16 mouse cellular contexts compared by ENCODE assay signal in genomic region chr2:30355861-30356260, GRCm38 (mm10). TPM values are rescaled to one million over a fixed set of nuclear protein-coding genes. Genes with fewer than 3 reads are reported as not detected.
A peak's percentile ranks its signal among the peaks of the same experiment; 100 is the strongest.
DNase-seq lines count a peak whose midpoint lies in the region; ATAC-seq and TF ChIP-seq lines count a peak whose summit lies in the region.
"Had no signal": no experiment of that assay in that cellular context is flagged by ENCODE, and none has a peak within 500 bp of the region (broad histone marks: within the 10 kb centered on the region; RNA-seq: fewer than 3 reads in every experiment).

No protein-coding gene starts in this region.

- no peak overlapping the region for H3K4me3 ChIP-seq in heart, embryonic 10.5 days
- H3K4me3 ChIP-seq in limb, embryonic 11.5 days (ENCODE audit: low read depth, low read length) = no peak overlapping the region
- no peak overlapping the region for H3K4me3 ChIP-seq in limb, embryonic 10.5 days
- H3K4me3 ChIP-seq in cerebellum, adult 2 months (replicated peaks; ENCODE audit: insufficient read depth, low read depth, low read length) = peak overlapping the region; percentile 6
- no peak overlapping the region for H3K4me3 ChIP-seq in limb, embryonic 13.5 days
- H3K4me3 ChIP-seq: hindbrain, embryonic 10.5 days had no signal

- peak overlapping the region; percentile 22; the same call in 1 of the 2 replicates for H3K9ac ChIP-seq in limb, embryonic 11.5 days (ENCODE audit: low read length)
- peak overlapping the region; percentile 32 for H3K9ac ChIP-seq in limb, embryonic 13.5 days
- H3K9ac ChIP-seq: liver, embryonic 14.5 days had no signal

- no peak for DNase-seq in heart, embryonic 10.5 days (ENCODE audit: low spot score)
- DNase-seq in heart, postnatal 10 days = no peak
- DNase-seq in limb, embryonic 11.5 days (ENCODE audit: low spot score) = no peak
- no peak for DNase-seq in limb, embryonic 10.5 days (ENCODE audit: low spot score)
- peak; percentile 69 to 83 for DNase-seq in cerebellum, adult 2 months
- no peak for DNase-seq in kidney, adult 11 months
- no peak for DNase-seq in adrenal gland, postnatal 10 days
- DNase-seq: B cell, adult 2 months; gastrocnemius, postnatal 14 days; kidney, postnatal 10 days; right cerebral cortex, postnatal 14 days had no signal

- no peaks in the 10 kb centered on the region for H3K27me3 ChIP-seq in heart, embryonic 10.5 days (ENCODE audit: insufficient read depth, poor library complexity, severe bottlenecking)
- H3K27me3 ChIP-seq in limb, embryonic 11.5 days (ENCODE audit: control insufficient read depth, insufficient read depth, low read length) = no peaks in the 10 kb centered on the region
- H3K27me3 ChIP-seq in limb, embryonic 10.5 days (ENCODE audit: low read depth, poor library complexity, severe bottlenecking) = no peaks in the 10 kb centered on the region
- no peaks in the 10 kb centered on the region for H3K27me3 ChIP-seq in cerebellum, adult 2 months (ENCODE audit: control insufficient read depth, insufficient read depth, low read length)
- H3K27me3 ChIP-seq in limb, embryonic 13.5 days = no peaks in the 10 kb centered on the region

- no peaks in the 10 kb centered on the region for H3K9me3 ChIP-seq in heart, embryonic 10.5 days
- H3K9me3 ChIP-seq in limb, embryonic 11.5 days (ENCODE audit: control insufficient read depth, low read length) = no peaks in the 10 kb centered on the region
- no peaks in the 10 kb centered on the region for H3K9me3 ChIP-seq in limb, embryonic 10.5 days (replicated peaks)
- H3K9me3 ChIP-seq in limb, embryonic 13.5 days = no peaks in the 10 kb centered on the region
- H3K9me3 ChIP-seq: G1E; hindbrain, embryonic 10.5 days had no signal

- ATAC-seq in limb, embryonic 11.5 days (ENCODE audit: insufficient number of reproducible peaks, low FRiP score, low TSS enrichment, low read depth) = no peak
- ATAC-seq in limb, embryonic 13.5 days (ENCODE audit: low FRiP score, low read depth) = no peak
- ATAC-seq: forebrain, embryonic 16.5 days had no signal

- H3K4me1 ChIP-seq in heart, embryonic 10.5 days = peaks cover 46% of the 10 kb centered on the region
- peaks cover 11% of the 10 kb centered on the region for H3K4me1 ChIP-seq in limb, embryonic 11.5 days (ENCODE audit: control insufficient read depth, insufficient read depth, low read length)
- H3K4me1 ChIP-seq in limb, embryonic 10.5 days = peaks cover 33% of the 10 kb centered on the region
- H3K4me1 ChIP-seq in cerebellum, adult 2 months (ENCODE audit: control insufficient read depth, insufficient read depth, low read length) = peaks cover 42% of the 10 kb centered on the region
- H3K4me1 ChIP-seq in limb, embryonic 13.5 days = peaks cover 23% of the 10 kb centered on the region

- intact Hi-C loops in heart, postnatal 10 days (cut with DNase I) = no loop called here

- 69% methylated on average over 4 of the region's 4 CpGs for WGBS in heart, embryonic 10.5 days
- 74% methylated on average over 4 of the region's 4 CpGs for WGBS in limb, embryonic 11.5 days
- 78% methylated on average over 4 of the region's 4 CpGs for WGBS in limb, embryonic 10.5 days
- WGBS in cerebellum, adult 2 months = 4% methylated on average over 4 of the region's 4 CpGs
- 70% methylated on average over 4 of the region's 4 CpGs for WGBS in limb, embryonic 13.5 days

- H3K36me3 ChIP-seq in heart, embryonic 10.5 days = peaks cover 33% of the 10 kb centered on the region
- H3K36me3 ChIP-seq in limb, embryonic 11.5 days (ENCODE audit: control insufficient read depth, insufficient read depth, low read length) = 0 out of 2 replicates have a peak, but pooled peaks cover 4% of the 10 kb centered on the region
- peaks cover 27% of the 10 kb centered on the region for H3K36me3 ChIP-seq in limb, embryonic 10.5 days
- peaks cover 36% of the 10 kb centered on the region for H3K36me3 ChIP-seq in limb, embryonic 13.5 days

- TF ChIP-seq POLR2A in cerebellum, adult 2 months (IDR thresholded peaks at IDR 0.05; ENCODE audit: borderline replicate concordance, insufficient read depth, low read length) = no peak

- TF ChIP-seq CTCF in cerebellum, adult 2 months (IDR thresholded peaks at IDR 0.05; ENCODE audit: borderline replicate concordance, insufficient read depth, low read depth, low read length) = no peak

- H3K27ac ChIP-seq in heart, embryonic 10.5 days = peak overlapping the region; percentile 91
- no peak overlapping the region for H3K27ac ChIP-seq in limb, embryonic 11.5 days (replicated peaks; ENCODE audit: low read depth, low read length)
- H3K27ac ChIP-seq in limb, embryonic 10.5 days = no peak overlapping the region
- peak overlapping the region; percentile 42 for H3K27ac ChIP-seq in cerebellum, adult 2 months (ENCODE audit: insufficient read depth, low read length)
- H3K27ac ChIP-seq in limb, embryonic 13.5 days = no peak overlapping the region
- H3K27ac ChIP-seq: liver, embryonic 14.5 days had no signal

- no peak overlapping the region for H3K4me2 ChIP-seq in limb, embryonic 11.5 days (ENCODE audit: low read depth, severe bottlenecking)
- no peak overlapping the region for H3K4me2 ChIP-seq in limb, embryonic 13.5 days (replicated peaks)

RNA-seq across cellular contexts. Expression of gene Sh3glb2, which starts 3.3 kb away (rescaled TPM):
- polyA plus RNA-seq in heart, embryonic 10.5 days (2016; fragmentation: Nextera tagmentation; extraction: Ambion mirVana) = 101 and 132 TPM in 2 replicates
- 10 to 100 TPM; 62.0 to 69.5 TPM for total RNA-seq in heart, postnatal 10 days (2021)
- 49.0 and 59.9 TPM in 2 replicates for polyA plus RNA-seq in limb, embryonic 11.5 days (2014; fragmentation: Nextera tagmentation; extraction: Ambion mirVana)
- 76.5 and 90.3 TPM in 2 replicates for polyA plus RNA-seq in limb, embryonic 10.5 days (2016; fragmentation: Nextera tagmentation; extraction: Ambion mirVana)
- 509 and 525 TPM in 2 replicates for polyA plus RNA-seq in cerebellum, adult 2 months (2012; rRNA removed)
- 82.7 and 85.0 TPM in 2 replicates for polyA plus RNA-seq in limb, embryonic 13.5 days (2015; fragmentation: Nextera tagmentation; extraction: Ambion mirVana)
- 10 to 100 TPM; 70.9 to 89.7 TPM for total RNA-seq in adrenal gland, postnatal 10 days (2021)

RNA-seq across cellular contexts. Expression of gene Miga2, which starts 8.2 kb away (rescaled TPM):
- 28.2 and 35.1 TPM in 2 replicates for polyA plus RNA-seq in heart, embryonic 10.5 days (2016; fragmentation: Nextera tagmentation; extraction: Ambion mirVana)
- total RNA-seq in heart, postnatal 10 days (2021) = 10 to 100 TPM; 70.5 to 78.0 TPM
- polyA plus RNA-seq in limb, embryonic 11.5 days (2014; fragmentation: Nextera tagmentation; extraction: Ambion mirVana) = 19.5 and 20.1 TPM in 2 replicates
- 30.8 and 33.3 TPM in 2 replicates for polyA plus RNA-seq in limb, embryonic 10.5 days (2016; fragmentation: Nextera tagmentation; extraction: Ambion mirVana)
- polyA plus RNA-seq in cerebellum, adult 2 months (2012; rRNA removed) = 108 and 114 TPM in 2 replicates
- polyA plus RNA-seq in limb, embryonic 13.5 days (2015; fragmentation: Nextera tagmentation; extraction: Ambion mirVana) = 24.3 and 26.6 TPM in 2 replicates
- 100 to 1,000 TPM in 1 of 2 experiments, 10 to 100 TPM in 1; 97.5 to 111 TPM for total RNA-seq in adrenal gland, postnatal 10 days (2021)

RNA-seq across cellular contexts. Expression of gene Dolpp1, which starts 36.2 kb away (rescaled TPM):
- polyA plus RNA-seq in heart, embryonic 10.5 days (2016; fragmentation: Nextera tagmentation; extraction: Ambion mirVana) = 29.9 and 36.1 TPM in 2 replicates
- 10 to 100 TPM; 11.6 to 14.7 TPM for total RNA-seq in heart, postnatal 10 days (2021)
- polyA plus RNA-seq in limb, embryonic 11.5 days (2014; fragmentation: Nextera tagmentation; extraction: Ambion mirVana) = 33.0 and 33.1 TPM in 2 replicates
- polyA plus RNA-seq in limb, embryonic 10.5 days (2016; fragmentation: Nextera tagmentation; extraction: Ambion mirVana) = 37.6 and 45.4 TPM in 2 replicates
- 50.5 and 55.9 TPM in 2 replicates for polyA plus RNA-seq in cerebellum, adult 2 months (2012; rRNA removed)
- polyA plus RNA-seq in limb, embryonic 13.5 days (2015; fragmentation: Nextera tagmentation; extraction: Ambion mirVana) = 33.1 and 33.5 TPM in 2 replicates
- total RNA-seq in adrenal gland, postnatal 10 days (2021) = 10 to 100 TPM; 14.5 to 23.6 TPM

RNA-seq across cellular contexts. Expression of gene Crat, which starts 59.8 kb away (rescaled TPM):
- polyA plus RNA-seq in heart, embryonic 10.5 days (2016; fragmentation: Nextera tagmentation; extraction: Ambion mirVana) = 36.1 and 55.2 TPM in 2 replicates
- total RNA-seq in heart, postnatal 10 days (2021) = 100 to 1,000 TPM; 448 to 485 TPM
- polyA plus RNA-seq in limb, embryonic 11.5 days (2014; fragmentation: Nextera tagmentation; extraction: Ambion mirVana) = 25.6 and 27.9 TPM in 2 replicates
- polyA plus RNA-seq in limb, embryonic 10.5 days (2016; fragmentation: Nextera tagmentation; extraction: Ambion mirVana) = 21.9 and 22.9 TPM in 2 replicates
- polyA plus RNA-seq in cerebellum, adult 2 months (2012; rRNA removed) = 50.9 and 52.1 TPM in 2 replicates
- polyA plus RNA-seq in limb, embryonic 13.5 days (2015; fragmentation: Nextera tagmentation; extraction: Ambion mirVana) = 28.0 and 31.1 TPM in 2 replicates
- 100 to 1,000 TPM; 317 to 355 TPM for total RNA-seq in adrenal gland, postnatal 10 days (2021)

RNA-seq across cellular contexts. Expression of gene Ptpa, which starts 60.0 kb away (rescaled TPM):
- polyA plus RNA-seq in heart, embryonic 10.5 days (2016; fragmentation: Nextera tagmentation; extraction: Ambion mirVana) = 129 and 140 TPM in 2 replicates
- 100 to 1,000 TPM; 125 to 133 TPM for total RNA-seq in heart, postnatal 10 days (2021)
- polyA plus RNA-seq in limb, embryonic 11.5 days (2014; fragmentation: Nextera tagmentation; extraction: Ambion mirVana) = 74.4 and 83.3 TPM in 2 replicates
- 172 and 177 TPM in 2 replicates for polyA plus RNA-seq in limb, embryonic 10.5 days (2016; fragmentation: Nextera tagmentation; extraction: Ambion mirVana)
- polyA plus RNA-seq in cerebellum, adult 2 months (2012; rRNA removed) = 204 and 207 TPM in 2 replicates
- polyA plus RNA-seq in limb, embryonic 13.5 days (2015; fragmentation: Nextera tagmentation; extraction: Ambion mirVana) = 144 and 150 TPM in 2 replicates
- total RNA-seq in adrenal gland, postnatal 10 days (2021) = 100 to 1,000 TPM; 152 to 170 TPM

Comparison
In these comparisons a context has a peak if more than half of its experiments do, and no peak if none do; other contexts are left out.
1. DNase-seq: peak in cerebellum, adult 2 months (2 of 2); none in heart, embryonic 10.5 days (single experiment), heart, postnatal 10 days (0 of 2), limb, embryonic 11.5 days (single experiment), limb, embryonic 10.5 days (single experiment), kidney, adult 11 months (single experiment) and adrenal gland, postnatal 10 days (single experiment).
2. H3K27ac ChIP-seq: peak in heart, embryonic 10.5 days (single experiment) and cerebellum, adult 2 months (single experiment); none in limb, embryonic 11.5 days (single experiment), limb, embryonic 10.5 days (single experiment) and limb, embryonic 13.5 days (single experiment).